Mouse (Mus musculus): Measurements from ENCODE around the gene Kmt2e. TPM values are rescaled to one million over a fixed set of nuclear protein-coding genes. Genes with fewer than 3 reads are reported as not detected.

Kmt2e gene
- polyA plus RNA-seq, 1 experiment, result 19.8 TPM

GRCm38 (mm10) chr5:23419616-23420170 lies 14.5 kb upstream of the Kmt2e start:
- no peaks in the 10 kb centered on the region for H3K27me3 ChIP-seq (replicated peaks; ENCODE audit: control insufficient read depth, insufficient read depth, low read length)
- no peak for DNase-seq
- peak overlapping the region; percentile 84; the same call in 1 of the 2 replicates for H3K27ac ChIP-seq (ENCODE audit: insufficient read depth, low read depth, low read length)
- TF ChIP-seq POLR2A (IDR thresholded peaks at IDR 0.05; ENCODE audit: low read depth, low read length), result no peak
- TF ChIP-seq CTCF (conservative IDR thresholded peaks at IDR 0.05; ENCODE audit: insufficient read depth, insufficient read length, low read depth, low read length), result no peak
- 25% methylated on average over 7 of the region's 7 CpGs for WGBS
- peaks cover 7% of the 10 kb centered on the region for H3K36me3 ChIP-seq (ENCODE audit: control insufficient read depth, insufficient read depth, low read length)
- H3K4me3 ChIP-seq (ENCODE audit: insufficient read depth, low read depth, low read length), result no peak overlapping the region
- peaks cover 37% of the 10 kb centered on the region for H3K4me1 ChIP-seq (ENCODE audit: control insufficient read depth, insufficient read depth, low read length)

- TF ChIP-seq POLR2A (IDR thresholded peaks at IDR 0.05; ENCODE audit: low read depth, low read length) (no peak), CTCF (conservative IDR thresholded peaks at IDR 0.05; ENCODE audit: insufficient read depth, insufficient read length, low read depth, low read length) (no peak)
- no peaks in the 10 kb centered on the region for H3K27me3 ChIP-seq (replicated peaks; ENCODE audit: control insufficient read depth, insufficient read depth, low read length)
- no peak overlapping the region for H3K4me3 ChIP-seq (ENCODE audit: insufficient read depth, low read depth, low read length)
- peaks cover 32% of the 10 kb centered on the region for H3K4me1 ChIP-seq (ENCODE audit: control insufficient read depth, insufficient read depth, low read length)
- DNase-seq, result no peak
- 49% methylated on average over 1 of the region's 1 CpGs for WGBS
- H3K27ac ChIP-seq (ENCODE audit: insufficient read depth, low read depth, low read length), result no peak overlapping the region
- peaks cover 7% of the 10 kb centered on the region for H3K36me3 ChIP-seq (ENCODE audit: control insufficient read depth, insufficient read depth, low read length)
Observed at GRCm38 (mm10) chr5:23420410-23420809, 13.8 kb upstream of the Kmt2e start.

GRCm38 (mm10) chr5:23421440-23421839 lies 12.8 kb upstream of the Kmt2e start:
- no peaks in the 10 kb centered on the region for H3K27me3 ChIP-seq (replicated peaks; ENCODE audit: control insufficient read depth, insufficient read depth, low read length)
- H3K27ac ChIP-seq (ENCODE audit: insufficient read depth, low read depth, low read length), result no peak overlapping the region
- peaks cover 26% of the 10 kb centered on the region for H3K4me1 ChIP-seq (ENCODE audit: control insufficient read depth, insufficient read depth, low read length)
- no peak for DNase-seq
- H3K4me3 ChIP-seq (ENCODE audit: insufficient read depth, low read depth, low read length), result no peak overlapping the region
- WGBS, result 91% methylated on average over 2 of the region's 2 CpGs
- TF ChIP-seq CTCF (conservative IDR thresholded peaks at IDR 0.05; ENCODE audit: insufficient read depth, insufficient read length, low read depth, low read length), result no peak
- TF ChIP-seq POLR2A (IDR thresholded peaks at IDR 0.05; ENCODE audit: low read depth, low read length), result no peak
- peaks cover 7% of the 10 kb centered on the region for H3K36me3 ChIP-seq (ENCODE audit: control insufficient read depth, insufficient read depth, low read length)

- peaks cover 8% of the 10 kb centered on the region for H3K36me3 ChIP-seq (ENCODE audit: control insufficient read depth, insufficient read depth, low read length)
- peaks cover 33% of the 10 kb centered on the region for H3K4me1 ChIP-seq (ENCODE audit: control insufficient read depth, insufficient read depth, low read length)
- H3K27ac ChIP-seq (ENCODE audit: insufficient read depth, low read depth, low read length), result no peak overlapping the region
- TF ChIP-seq POLR2A (IDR thresholded peaks at IDR 0.05; ENCODE audit: low read depth, low read length), result no peak
- no peak for TF ChIP-seq CTCF (conservative IDR thresholded peaks at IDR 0.05; ENCODE audit: insufficient read depth, insufficient read length, low read depth, low read length)
- 59% methylated on average over 3 of the region's 3 CpGs for WGBS
- no peaks in the 10 kb centered on the region for H3K27me3 ChIP-seq (replicated peaks; ENCODE audit: control insufficient read depth, insufficient read depth, low read length)
- no peak overlapping the region for H3K4me3 ChIP-seq (ENCODE audit: insufficient read depth, low read depth, low read length)
- DNase-seq, result no peak
Observed at GRCm38 (mm10) chr5:23423036-23423435, 11.2 kb upstream of the Kmt2e start.

- no peaks in the 10 kb centered on the region for H3K27me3 ChIP-seq (replicated peaks; ENCODE audit: control insufficient read depth, insufficient read depth, low read length)
- no peak overlapping the region for H3K4me3 ChIP-seq (ENCODE audit: insufficient read depth, low read depth, low read length)
- no peak for TF ChIP-seq CTCF (conservative IDR thresholded peaks at IDR 0.05; ENCODE audit: insufficient read depth, insufficient read length, low read depth, low read length)
- no peak for TF ChIP-seq POLR2A (IDR thresholded peaks at IDR 0.05; ENCODE audit: low read depth, low read length)
- no peak overlapping the region for H3K27ac ChIP-seq (ENCODE audit: insufficient read depth, low read depth, low read length)
- peaks cover 23% of the 10 kb centered on the region for H3K4me1 ChIP-seq (ENCODE audit: control insufficient read depth, insufficient read depth, low read length)
- peaks cover 8% of the 10 kb centered on the region for H3K36me3 ChIP-seq (ENCODE audit: control insufficient read depth, insufficient read depth, low read length)
- WGBS, result 24% methylated on average over 1 of the region's 1 CpGs
- DNase-seq, result no peak
Observed at GRCm38 (mm10) chr5:23427501-23427900, 6.7 kb upstream of the Kmt2e start.

GRCm38 (mm10) chr5:23431070-23431864 lies 3.0 kb upstream of the Kmt2e start:
- peaks cover 8% of the 10 kb centered on the region for H3K4me1 ChIP-seq (ENCODE audit: control insufficient read depth, insufficient read depth, low read length)
- WGBS, result 4% methylated on average over 10 of the region's 10 CpGs
- TF ChIP-seq POLR2A (IDR thresholded peaks at IDR 0.05; ENCODE audit: low read depth, low read length) (no peak), CTCF (conservative IDR thresholded peaks at IDR 0.05; ENCODE audit: insufficient read depth, insufficient read length, low read depth, low read length) (no peak)
- no peak for DNase-seq
- peak overlapping the region; percentile 44 for H3K4me3 ChIP-seq (ENCODE audit: insufficient read depth, low read depth, low read length)
- H3K27me3 ChIP-seq (replicated peaks; ENCODE audit: control insufficient read depth, insufficient read depth, low read length), result no peaks in the 10 kb centered on the region
- H3K27ac ChIP-seq (ENCODE audit: insufficient read depth, low read depth, low read length), result peak overlapping the region; percentile 39; the same call in 1 of the 2 replicates
- peaks cover 2% of the 10 kb centered on the region for H3K36me3 ChIP-seq (ENCODE audit: control insufficient read depth, insufficient read depth, low read length)

- TF ChIP-seq CTCF (conservative IDR thresholded peaks at IDR 0.05; ENCODE audit: insufficient read depth, insufficient read length, low read depth, low read length) (no peak), POLR2A (IDR thresholded peaks at IDR 0.05; ENCODE audit: low read depth, low read length) (no peak)
- peaks cover 2% of the 10 kb centered on the region for H3K36me3 ChIP-seq (ENCODE audit: control insufficient read depth, insufficient read depth, low read length)
- WGBS, result under 1% methylated on average over 10 of the region's 10 CpGs
- peak overlapping the region; percentile 98 for H3K27ac ChIP-seq (ENCODE audit: insufficient read depth, low read depth, low read length)
- H3K4me3 ChIP-seq (ENCODE audit: insufficient read depth, low read depth, low read length), result peak overlapping the region; percentile 79
- DNase-seq, result no peak
- H3K4me1 ChIP-seq (ENCODE audit: control insufficient read depth, insufficient read depth, low read length), result peaks cover 2% of the 10 kb centered on the region
- no peaks in the 10 kb centered on the region for H3K27me3 ChIP-seq (replicated peaks; ENCODE audit: control insufficient read depth, insufficient read depth, low read length)
Observed at GRCm38 (mm10) chr5:23431948-23432707, 2.1 kb upstream of the Kmt2e start.
